Mouse (Mus musculus): ENCODE measurements around the gene Phf20. TPM values are rescaled to one million over a fixed set of nuclear protein-coding genes. Genes with fewer than 3 reads are reported as not detected.

Phf20 gene
- polyA plus RNA-seq, 1 experiment from 2014 or later, result 104 TPM

DNA sequence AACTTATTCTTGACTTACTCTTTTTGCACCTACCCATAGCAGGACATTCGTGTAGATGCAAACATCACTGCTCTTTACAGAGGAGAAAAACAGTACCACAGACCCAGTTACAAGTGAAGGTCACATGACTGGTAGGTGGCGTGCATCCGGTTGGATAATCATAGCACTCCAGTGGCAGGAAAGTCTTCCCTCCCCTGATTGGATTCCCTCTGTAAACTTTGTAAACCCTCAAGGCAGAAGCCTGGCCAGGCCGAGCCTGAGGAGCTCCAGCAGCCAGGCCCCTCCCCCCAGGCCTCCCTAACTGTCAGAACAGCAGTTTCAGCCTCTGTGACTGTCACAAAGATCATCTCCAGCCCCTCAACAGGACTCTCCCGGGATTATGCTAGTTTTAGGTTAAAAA, 128.4 kb downstream of the Phf20 start:
- no peaks in the 10 kb centered on the region for H3K4me1 ChIP-seq (replicated peaks; ENCODE audit: control insufficient read depth, insufficient read depth, low read length)
- H3K27me3 ChIP-seq (ENCODE audit: control insufficient read depth, insufficient read depth, low read length), result no peaks in the 10 kb centered on the region
- H3K4me2 ChIP-seq (replicated peaks; ENCODE audit: low read depth, low read length), result no peak overlapping the region
- no peak overlapping the region for H3K9ac ChIP-seq (ENCODE audit: low read depth, low read length)
- WGBS, result 47% methylated on average over 5 of the region's 5 CpGs
- no peaks in the 10 kb centered on the region for H3K9me3 ChIP-seq (ENCODE audit: control insufficient read depth, low read length)
- H3K36me3 ChIP-seq (ENCODE audit: control insufficient read depth, insufficient read depth, low read length), result no peaks in the 10 kb centered on the region
- no peak for ATAC-seq (ENCODE audit: low FRiP score)
- H3K27ac ChIP-seq (ENCODE audit: low read depth, low read length), result no peak overlapping the region
- no peak for DNase-seq (ENCODE audit: low spot score)
- H3K4me3 ChIP-seq (ENCODE audit: low read depth, low read length), result no peak overlapping the region

DNA sequence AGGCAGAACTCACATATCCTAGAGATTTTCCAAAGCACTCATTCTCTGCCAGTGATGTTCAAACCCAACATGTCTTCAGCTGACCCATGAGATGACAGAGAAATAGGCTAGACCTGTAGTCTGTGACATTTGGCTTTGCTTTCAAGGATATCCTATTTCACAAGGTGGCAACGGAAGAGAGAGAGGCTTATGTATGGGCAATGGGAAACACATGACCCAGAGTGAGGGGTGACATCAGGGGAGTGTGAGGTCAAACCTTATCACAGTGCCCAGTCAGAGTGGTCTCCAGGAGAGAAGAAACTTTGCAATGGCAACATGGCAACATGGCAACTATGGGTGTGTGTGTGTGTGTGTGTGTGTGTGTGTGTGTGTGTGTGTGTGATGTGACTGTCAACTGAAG, 134.4 kb downstream of the Phf20 start:
- WGBS, result 70% methylated on average over 1 of the region's 1 CpGs
- Histone ChIP-seq H3K36me3 (ENCODE audit: control insufficient read depth, insufficient read depth, low read length) (no peaks in the 10 kb centered on the region), H3K4me2 (replicated peaks; ENCODE audit: low read depth, low read length) (no peak overlapping the region), H3K4me1 (replicated peaks; ENCODE audit: control insufficient read depth, insufficient read depth, low read length) (no peaks in the 10 kb centered on the region), H3K27ac (ENCODE audit: low read depth, low read length) (no peak overlapping the region), H3K9me3 (ENCODE audit: control insufficient read depth, low read length) (no peaks in the 10 kb centered on the region), H3K27me3 (ENCODE audit: control insufficient read depth, insufficient read depth, low read length) (no peaks in the 10 kb centered on the region), H3K4me3 (ENCODE audit: low read depth, low read length) (no peak overlapping the region), H3K9ac (ENCODE audit: low read depth, low read length) (no peak overlapping the region)
- ATAC-seq (ENCODE audit: low FRiP score) (no peak), DNase-seq (ENCODE audit: low spot score) (no peak)

DNA sequence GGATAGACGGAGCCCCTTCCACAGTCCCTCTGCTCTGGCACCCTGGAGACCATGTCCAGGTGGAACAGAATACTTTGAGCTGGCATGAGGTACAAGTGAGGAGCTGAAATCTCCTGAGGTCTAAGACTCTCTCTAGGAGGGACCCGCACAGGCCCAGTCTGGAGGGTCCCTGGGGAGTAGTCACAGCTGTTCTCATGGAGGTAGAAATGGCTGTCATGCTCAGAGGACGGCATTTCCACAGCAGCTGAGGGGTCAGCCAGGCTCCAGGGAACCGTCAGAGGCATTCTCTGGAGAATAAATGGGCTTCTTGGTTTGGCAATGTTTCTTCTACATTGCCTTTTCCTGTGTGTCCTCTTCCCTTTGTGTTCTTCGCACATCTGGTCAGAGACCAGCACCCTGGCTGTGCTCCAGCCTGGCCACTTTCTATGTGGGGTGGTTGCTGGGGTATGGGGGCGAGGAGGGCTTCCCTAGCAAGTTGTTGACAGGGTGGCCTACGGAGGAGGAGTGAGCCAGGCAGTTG, 135.2 kb downstream of the Phf20 start:
- no peak for DNase-seq (ENCODE audit: low spot score)
- no peak overlapping the region for H3K27ac ChIP-seq (ENCODE audit: low read depth, low read length)
- no peaks in the 10 kb centered on the region for H3K4me1 ChIP-seq (replicated peaks; ENCODE audit: control insufficient read depth, insufficient read depth, low read length)
- H3K4me3 ChIP-seq (ENCODE audit: low read depth, low read length), result no peak overlapping the region
- ATAC-seq (ENCODE audit: low FRiP score), result no peak
- no peaks in the 10 kb centered on the region for H3K9me3 ChIP-seq (ENCODE audit: control insufficient read depth, low read length)
- no peak overlapping the region for H3K9ac ChIP-seq (ENCODE audit: low read depth, low read length)
- H3K27me3 ChIP-seq (ENCODE audit: control insufficient read depth, insufficient read depth, low read length), result no peaks in the 10 kb centered on the region
- no peaks in the 10 kb centered on the region for H3K36me3 ChIP-seq (ENCODE audit: control insufficient read depth, insufficient read depth, low read length)
- WGBS, result 84% methylated on average over 7 of the region's 7 CpGs
- H3K4me2 ChIP-seq (replicated peaks; ENCODE audit: low read depth, low read length), result no peak overlapping the region

DNA sequence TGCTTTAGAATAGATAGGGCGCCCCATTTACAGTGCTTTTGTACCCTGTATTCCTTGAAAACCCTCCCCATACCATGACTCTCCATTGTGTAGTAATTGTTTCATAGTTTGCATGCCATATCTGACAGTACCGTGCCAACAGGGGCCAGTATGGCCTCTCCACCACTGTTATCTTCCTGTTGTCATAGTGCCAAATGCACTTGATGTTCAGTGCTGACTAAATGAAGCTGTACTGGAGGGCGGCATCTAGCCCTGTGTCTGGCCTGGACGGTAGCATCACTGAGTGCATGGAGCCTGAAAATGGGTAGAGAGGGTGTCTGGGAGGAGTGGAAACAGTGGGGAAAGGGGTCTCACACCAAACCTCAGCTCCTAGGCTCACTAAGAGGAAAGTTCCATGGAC, 143.8 kb downstream of the Phf20 start:
- ATAC-seq (ENCODE audit: low FRiP score) (no peak), DNase-seq (ENCODE audit: low spot score) (no peak)
- no peaks in the 10 kb centered on the region for H3K9me3 ChIP-seq (ENCODE audit: control insufficient read depth, low read length)
- H3K4me2 ChIP-seq (replicated peaks; ENCODE audit: low read depth, low read length), result no peak overlapping the region
- WGBS, result 89% methylated on average over 4 of the region's 4 CpGs
- H3K36me3 ChIP-seq (ENCODE audit: control insufficient read depth, insufficient read depth, low read length), result no peaks in the 10 kb centered on the region
- no peaks in the 10 kb centered on the region for H3K27me3 ChIP-seq (ENCODE audit: control insufficient read depth, insufficient read depth, low read length)
- no peak overlapping the region for H3K9ac ChIP-seq (ENCODE audit: low read depth, low read length)
- H3K4me3 ChIP-seq (ENCODE audit: low read depth, low read length), result no peak overlapping the region
- no peaks in the 10 kb centered on the region for H3K4me1 ChIP-seq (replicated peaks; ENCODE audit: control insufficient read depth, insufficient read depth, low read length)
- no peak overlapping the region for H3K27ac ChIP-seq (ENCODE audit: low read depth, low read length)

DNA sequence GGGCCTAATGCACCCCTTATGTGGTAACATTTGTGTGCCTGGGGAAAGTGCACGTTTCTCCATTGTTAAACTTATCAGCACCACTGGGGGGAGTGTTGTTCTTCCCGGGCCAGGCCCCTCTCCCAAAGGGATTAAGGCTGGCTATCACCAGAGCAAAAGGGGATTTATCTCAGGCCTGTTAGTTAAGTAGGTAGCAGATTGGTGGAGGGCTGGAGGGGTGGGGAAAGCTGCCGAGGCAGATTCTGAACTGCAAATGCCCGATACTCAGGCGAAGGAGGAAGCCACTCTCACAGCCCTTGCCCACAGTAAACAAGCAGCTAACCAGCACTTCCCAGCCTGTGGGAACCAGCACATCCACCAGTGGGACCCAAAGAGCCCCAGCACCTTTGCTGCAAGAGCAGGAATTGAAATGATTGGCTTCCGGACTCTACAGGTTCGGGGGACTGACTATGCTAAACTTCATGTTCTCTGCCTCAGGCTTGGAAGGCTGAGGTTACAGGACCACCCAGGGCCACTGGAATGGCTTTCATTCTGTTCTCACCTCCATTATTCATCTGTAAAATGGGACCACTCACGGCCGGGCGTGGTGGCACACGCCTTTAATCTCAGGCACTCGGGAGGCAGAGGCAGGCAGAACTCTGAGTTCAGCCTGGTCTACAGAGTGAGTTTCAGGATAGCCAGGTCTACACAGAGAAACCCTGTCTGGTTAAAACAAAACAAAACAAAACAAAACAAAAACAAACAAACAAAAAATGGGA, 148.7 kb downstream of the Phf20 start:
- Histone ChIP-seq H3K27ac (ENCODE audit: low read depth, low read length) (no peak overlapping the region), H3K4me2 (replicated peaks; ENCODE audit: low read depth, low read length) (no peak overlapping the region), H3K9me3 (ENCODE audit: control insufficient read depth, low read length) (no peaks in the 10 kb centered on the region), H3K4me3 (ENCODE audit: low read depth, low read length) (no peak overlapping the region), H3K4me1 (replicated peaks; ENCODE audit: control insufficient read depth, insufficient read depth, low read length) (no peaks in the 10 kb centered on the region), H3K36me3 (ENCODE audit: control insufficient read depth, insufficient read depth, low read length) (no peaks in the 10 kb centered on the region), H3K27me3 (ENCODE audit: control insufficient read depth, insufficient read depth, low read length) (no peaks in the 10 kb centered on the region), H3K9ac (ENCODE audit: low read depth, low read length) (no peak overlapping the region)
- ATAC-seq (ENCODE audit: low FRiP score) (no peak), DNase-seq (ENCODE audit: low spot score) (peak; percentile 37)
- WGBS, result 61% methylated on average over 12 of the region's 12 CpGs

DNA sequence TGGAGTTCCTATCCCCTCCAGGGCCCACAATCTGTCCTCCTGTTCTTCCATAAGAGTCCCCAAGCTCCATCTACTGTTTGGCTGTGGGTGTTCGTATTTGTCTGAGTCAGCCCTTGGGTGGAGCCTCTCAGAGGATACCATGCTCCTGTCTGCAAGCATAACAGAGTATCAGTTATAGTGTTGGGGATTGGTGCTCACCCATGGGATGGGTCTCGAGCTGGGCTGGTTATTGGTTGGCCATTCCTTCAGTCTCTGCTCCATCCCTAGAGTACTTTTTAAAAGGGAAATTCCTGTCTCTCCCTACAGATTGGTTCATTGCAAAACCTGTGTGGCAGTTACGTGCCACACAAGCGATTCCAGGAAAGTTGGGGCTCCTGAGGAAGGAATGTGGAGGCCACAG, 152.5 kb downstream of the Phf20 start:
- 80% methylated on average over 4 of the region's 4 CpGs for WGBS
- no peaks in the 10 kb centered on the region for H3K4me1 ChIP-seq (replicated peaks; ENCODE audit: control insufficient read depth, insufficient read depth, low read length)
- H3K27ac ChIP-seq (ENCODE audit: low read depth, low read length), result no peak overlapping the region
- H3K9me3 ChIP-seq (ENCODE audit: control insufficient read depth, low read length), result no peaks in the 10 kb centered on the region
- no peak for ATAC-seq (ENCODE audit: low FRiP score)
- no peak overlapping the region for H3K4me3 ChIP-seq (ENCODE audit: low read depth, low read length)
- no peaks in the 10 kb centered on the region for H3K36me3 ChIP-seq (ENCODE audit: control insufficient read depth, insufficient read depth, low read length)
- no peak overlapping the region for H3K9ac ChIP-seq (ENCODE audit: low read depth, low read length)
- H3K4me2 ChIP-seq (replicated peaks; ENCODE audit: low read depth, low read length), result no peak overlapping the region
- DNase-seq (ENCODE audit: low spot score), result no peak
- H3K27me3 ChIP-seq (ENCODE audit: control insufficient read depth, insufficient read depth, low read length), result no peaks in the 10 kb centered on the region

DNA sequence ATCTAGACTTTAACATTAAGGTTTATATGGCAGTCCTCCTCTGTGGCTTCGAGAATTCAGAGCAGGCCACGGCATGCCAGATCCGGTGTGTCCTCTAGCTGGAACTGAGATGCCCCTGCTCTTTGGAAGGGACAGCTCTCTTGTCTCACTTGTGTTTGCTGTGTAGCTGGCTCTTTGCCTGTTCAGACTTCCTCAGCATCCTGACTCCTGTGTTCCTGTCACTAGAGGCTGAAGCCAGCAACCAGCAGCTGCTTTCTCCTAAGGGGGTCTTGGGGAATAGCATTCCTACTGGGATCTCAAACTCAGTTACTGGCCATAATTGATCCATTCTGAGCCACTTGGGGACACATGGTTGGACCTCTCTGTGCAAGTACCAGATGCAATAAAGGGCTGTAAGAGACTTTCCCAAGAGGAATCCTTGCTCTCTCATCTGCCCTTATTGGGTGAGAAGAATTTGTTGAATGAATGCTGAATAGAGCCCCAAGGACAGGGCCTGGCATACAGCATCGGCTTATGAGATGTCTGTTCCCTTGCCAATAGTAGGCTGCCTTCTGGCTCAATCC, 153.1 kb downstream of the Phf20 start:
- Histone ChIP-seq H3K4me3 (ENCODE audit: low read depth, low read length) (no peak overlapping the region), H3K9me3 (ENCODE audit: control insufficient read depth, low read length) (no peaks in the 10 kb centered on the region), H3K4me1 (replicated peaks; ENCODE audit: control insufficient read depth, insufficient read depth, low read length) (no peaks in the 10 kb centered on the region), H3K27me3 (ENCODE audit: control insufficient read depth, insufficient read depth, low read length) (no peaks in the 10 kb centered on the region), H3K9ac (ENCODE audit: low read depth, low read length) (no peak overlapping the region), H3K36me3 (ENCODE audit: control insufficient read depth, insufficient read depth, low read length) (no peaks in the 10 kb centered on the region), H3K4me2 (replicated peaks; ENCODE audit: low read depth, low read length) (no peak overlapping the region), H3K27ac (ENCODE audit: low read depth, low read length) (no peak overlapping the region)
- no peak for ATAC-seq (ENCODE audit: low FRiP score)
- WGBS, result 88% methylated on average over 4 of the region's 4 CpGs
- no peak for DNase-seq (ENCODE audit: low spot score)

DNA sequence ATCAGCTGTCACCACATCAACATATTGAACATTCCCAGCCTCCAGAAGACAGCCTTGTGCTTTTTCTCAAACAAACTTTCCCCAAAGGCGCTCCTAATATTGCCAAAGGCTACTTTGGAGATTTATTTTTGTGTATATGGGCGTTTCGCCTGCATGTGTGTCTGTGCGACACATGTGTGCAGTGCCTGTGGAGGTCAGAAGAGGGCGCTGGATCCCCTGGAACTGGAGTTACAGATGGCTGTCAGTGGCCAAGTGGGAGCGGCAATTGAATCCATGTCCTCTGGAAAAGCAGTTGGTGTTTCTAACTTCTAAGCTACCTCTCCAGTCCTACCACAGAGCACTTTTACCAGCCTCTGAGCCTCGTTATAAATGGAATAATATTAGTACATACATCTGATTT, 155.0 kb downstream of the Phf20 start:
- Histone ChIP-seq H3K9ac (ENCODE audit: low read depth, low read length) (no peak overlapping the region), H3K27me3 (ENCODE audit: control insufficient read depth, insufficient read depth, low read length) (no peaks in the 10 kb centered on the region), H3K4me3 (ENCODE audit: low read depth, low read length) (no peak overlapping the region), H3K36me3 (ENCODE audit: control insufficient read depth, insufficient read depth, low read length) (no peaks in the 10 kb centered on the region), H3K4me2 (replicated peaks; ENCODE audit: low read depth, low read length) (no peak overlapping the region), H3K4me1 (replicated peaks; ENCODE audit: control insufficient read depth, insufficient read depth, low read length) (no peaks in the 10 kb centered on the region), H3K27ac (ENCODE audit: low read depth, low read length) (no peak overlapping the region), H3K9me3 (ENCODE audit: control insufficient read depth, low read length) (no peaks in the 10 kb centered on the region)
- DNase-seq (ENCODE audit: low spot score) (no peak), ATAC-seq (ENCODE audit: low FRiP score) (no peak)
- 84% methylated on average over 7 of the region's 7 CpGs for WGBS

Data from hindbrain, embryonic 11.5 days (tissue).